Mouse (Mus musculus) lung, postnatal 36 days (tissue): ENCODE measurements at regions not wholly inside any gene's neighbourhood (a gene's known extent, or its start where the extent isn't known, plus 50 kb on each side); places are given as distances from the start of the nearest gene placed in this dataset.

Experiments
- DNase-seq: peaks from one replicate; pipeline ENCODE4 v3.0.0; 2022; ENCODE audit warnings: mixed read lengths

DNA sequence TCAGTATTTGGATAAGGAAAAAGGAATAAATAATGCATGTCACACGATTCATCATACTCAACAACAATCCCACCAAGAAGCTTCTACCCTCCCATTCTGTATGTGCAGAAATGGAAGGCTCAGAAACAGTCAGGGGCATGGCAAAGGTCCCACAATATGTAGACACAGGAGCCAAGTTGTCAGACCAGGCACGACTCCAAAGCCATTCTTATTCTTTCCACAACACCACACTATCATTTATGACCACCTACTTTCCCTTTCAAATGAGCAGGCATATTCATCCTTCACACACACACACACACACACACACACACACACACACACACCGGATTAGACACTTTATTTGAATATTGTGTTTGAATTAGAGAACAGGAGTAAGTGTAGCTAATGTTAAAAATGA lies 232.0 kb downstream of the Rab28 start:
- no peak for DNase-seq

DNA sequence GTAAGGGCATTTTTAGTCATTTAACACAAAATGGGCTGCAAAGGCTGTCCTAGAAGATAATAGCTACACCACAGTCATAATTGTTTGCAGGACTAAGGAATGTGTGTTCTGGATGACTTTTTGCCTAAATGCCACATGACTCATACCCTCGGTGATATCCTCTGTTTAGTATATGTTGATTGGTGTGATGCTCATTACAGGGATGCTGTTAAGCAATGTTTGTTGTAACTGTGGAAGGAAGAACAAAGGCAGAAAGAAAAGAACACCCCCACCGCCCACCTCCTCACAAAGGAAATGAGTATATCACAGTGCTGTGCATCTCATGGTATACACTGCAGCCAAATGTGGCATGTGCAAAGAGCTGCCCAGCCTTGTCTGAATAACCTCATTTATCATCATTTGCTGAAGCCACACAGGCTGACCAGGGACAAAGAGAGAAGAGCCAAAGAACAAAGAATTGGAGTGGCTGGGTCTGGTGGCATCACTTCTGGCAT lies 262.4 kb downstream of the Rab28 start:
- DNase-seq = no peak

DNA sequence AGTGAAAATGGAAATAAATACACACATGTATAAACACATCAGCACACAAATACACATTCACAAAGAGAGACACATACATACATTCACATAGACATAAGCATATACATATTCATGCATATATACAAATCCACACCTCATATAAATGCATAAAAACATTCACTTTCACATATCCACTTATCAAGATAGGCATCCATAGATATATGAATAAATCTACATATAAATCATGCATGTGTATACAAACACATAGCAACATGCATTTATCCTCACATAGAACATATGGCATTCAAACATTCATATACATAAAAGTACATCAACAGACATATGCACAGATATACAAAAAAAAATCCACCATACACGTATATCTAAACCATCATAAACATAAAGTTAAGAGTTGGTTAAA lies 266.9 kb downstream of the Rab28 start:
- no peak for DNase-seq

DNA sequence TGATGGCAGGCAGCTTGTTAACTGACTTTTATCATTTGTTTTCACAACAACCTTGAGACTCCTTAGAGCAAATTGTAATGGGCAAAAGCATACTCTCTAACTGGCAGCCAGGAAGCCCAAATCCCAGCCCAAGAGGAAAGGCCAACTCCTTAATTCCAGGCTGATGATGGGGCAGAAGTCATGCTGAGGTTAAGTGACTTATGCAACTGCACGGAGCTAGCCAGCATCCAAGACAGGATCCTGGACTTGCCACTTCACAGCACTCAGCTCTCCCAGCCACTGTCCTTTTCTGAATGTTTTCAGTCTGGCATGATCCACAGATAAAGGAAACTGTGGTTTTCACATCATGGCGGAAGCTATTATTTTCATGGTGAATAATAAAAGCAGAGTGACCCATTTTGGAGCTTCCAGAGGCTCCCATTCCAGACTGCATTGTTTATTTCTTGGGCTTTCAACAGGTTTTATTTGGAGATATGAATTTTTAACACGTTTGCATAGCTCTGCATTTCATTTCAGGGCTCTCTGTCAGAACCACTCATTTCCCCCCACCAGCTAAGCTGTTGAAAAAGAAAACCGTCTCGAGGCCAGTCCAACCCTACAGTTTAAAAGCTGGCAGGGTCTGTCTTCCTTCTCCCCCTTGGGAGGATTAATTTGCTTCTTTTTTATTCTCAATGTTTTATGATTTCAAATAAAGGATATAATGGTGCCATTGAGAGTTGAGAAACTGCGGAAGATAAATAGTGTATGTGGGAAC lies 288.7 kb downstream of the Rab28 start:
- DNase-seq = peak; percentile 18

DNA sequence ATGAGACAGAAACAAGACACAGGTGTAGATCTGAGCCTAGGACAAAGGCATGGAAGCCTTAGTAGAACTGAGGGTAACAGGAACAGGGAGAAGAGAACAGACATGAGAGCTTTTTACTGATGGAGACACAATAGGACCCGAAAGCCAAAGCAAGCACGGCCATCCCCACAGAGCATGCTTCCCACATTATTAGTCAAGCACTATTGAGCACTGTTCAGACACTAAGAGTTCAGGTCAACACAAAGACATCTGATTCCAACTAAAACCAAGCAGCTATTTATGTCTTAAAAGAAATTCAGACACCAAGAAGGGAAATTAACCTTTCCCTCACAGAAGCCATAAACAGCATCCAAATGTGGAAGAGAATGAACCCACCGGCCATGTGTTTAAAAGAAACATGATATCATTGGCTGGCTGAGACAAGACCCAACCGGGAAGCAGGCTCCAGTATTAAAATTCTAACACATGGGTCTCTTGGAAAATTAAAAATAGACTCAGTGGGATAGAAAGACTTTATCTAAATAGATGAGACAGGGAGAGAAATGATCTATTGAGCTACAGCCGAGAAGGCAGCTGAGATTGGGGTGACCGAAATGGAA lies 298.8 kb downstream of the Rab28 start:
- DNase-seq = no peak

DNA sequence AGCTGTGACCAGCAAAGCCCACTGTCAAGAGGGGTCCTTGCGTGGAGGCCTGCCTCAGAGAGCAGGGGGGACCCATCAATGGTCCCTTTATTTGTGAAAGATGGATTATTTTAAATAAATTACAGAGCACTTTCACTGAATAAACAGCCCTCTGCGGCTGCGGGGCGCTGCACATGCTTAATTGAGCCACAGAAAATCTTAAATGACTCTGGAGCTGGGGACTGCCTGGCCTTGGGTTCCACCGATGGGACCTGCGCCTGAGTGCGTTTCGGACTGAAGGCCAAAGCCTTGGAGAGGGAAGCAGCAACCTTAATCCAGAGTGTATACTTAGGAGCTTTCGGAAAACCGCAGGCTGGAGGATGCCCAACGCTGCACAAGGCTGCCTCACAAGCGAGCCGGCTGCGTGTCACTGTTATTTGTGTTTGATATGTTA lies 315.1 kb downstream of the Rab28 start:
- DNase-seq = no peak

DNA sequence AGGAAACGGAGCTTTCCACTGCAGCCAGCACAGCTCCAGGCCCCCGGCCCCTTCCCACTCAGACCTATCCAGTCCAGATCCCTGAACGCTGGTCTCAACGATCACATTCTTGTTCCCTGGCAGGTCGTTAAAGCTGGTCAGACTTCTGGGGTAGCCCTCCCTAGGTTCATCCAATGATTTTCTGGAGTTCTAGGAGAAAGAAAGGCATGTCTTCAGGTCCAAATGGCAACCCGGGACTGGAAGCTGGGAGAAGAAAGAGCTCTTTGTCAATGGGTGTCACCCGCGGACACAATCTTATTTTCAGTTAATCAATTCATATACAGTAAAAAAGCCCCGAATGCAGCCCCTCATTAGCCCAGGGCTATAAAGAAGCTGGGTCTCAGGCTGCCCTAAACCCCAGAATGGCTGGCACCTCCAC lies 315.8 kb downstream of the Rab28 start:
- DNase-seq = no peak

DNA sequence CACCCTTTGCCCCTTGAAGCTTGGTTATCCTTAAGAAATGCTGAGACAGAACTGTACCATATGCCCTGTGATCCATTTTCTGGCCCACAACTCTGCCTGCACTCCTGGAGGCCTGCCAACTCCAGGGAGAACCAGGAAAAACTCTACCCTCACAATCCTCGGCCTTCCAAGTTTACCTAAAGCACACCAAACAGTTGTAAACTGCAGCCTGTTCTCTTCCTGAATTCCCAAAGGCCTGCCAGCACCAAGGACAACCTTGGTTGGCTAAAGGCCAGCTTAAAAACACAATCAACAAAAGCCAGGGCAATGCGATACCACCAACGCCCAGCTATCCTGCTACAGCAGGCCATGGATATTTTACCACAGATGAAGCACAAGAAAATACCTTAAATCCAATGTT lies 334.5 kb downstream of the Rab28 start:
- peak; percentile 1 for DNase-seq

DNA sequence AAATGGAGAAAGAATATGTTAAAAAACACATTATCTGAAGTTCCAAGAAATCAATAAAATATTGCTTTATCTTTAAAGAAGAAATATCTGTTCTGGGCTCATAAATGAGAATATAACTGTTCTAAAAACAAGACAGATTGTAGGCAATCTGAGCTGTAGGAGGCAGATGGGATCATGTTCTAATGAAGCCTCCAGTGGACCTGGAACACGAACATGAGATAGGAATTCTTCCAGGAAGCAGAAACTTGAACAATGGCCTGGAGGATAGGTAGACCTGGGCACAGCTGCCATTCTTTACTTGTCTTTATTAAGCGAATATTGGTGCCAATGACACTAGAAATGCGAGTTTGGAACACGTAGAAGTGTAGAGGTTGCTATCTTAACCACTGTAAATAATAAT lies 336.5 kb downstream of the Rab28 start:
- DNase-seq = no peak

DNA sequence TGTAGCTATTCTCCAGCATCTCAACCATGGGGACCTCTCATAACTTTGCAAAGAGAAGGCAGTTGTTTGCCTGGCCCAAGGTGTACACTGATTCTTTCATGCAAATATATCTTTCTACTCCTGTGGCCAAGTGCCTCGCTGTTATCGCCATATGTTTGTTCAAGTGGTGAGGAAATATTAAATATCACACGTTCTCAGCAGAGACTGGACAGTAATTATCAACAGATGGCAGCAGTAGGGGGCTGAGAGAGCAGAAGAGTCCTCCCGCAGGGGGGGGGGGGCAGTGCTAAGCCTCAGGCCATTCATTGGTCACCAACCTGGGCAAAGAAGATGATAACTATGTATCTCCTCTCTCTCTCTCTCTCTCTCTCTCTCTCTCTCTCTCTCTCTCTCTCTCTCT lies 337.6 kb downstream of the Rab28 start:
- DNase-seq = no peak

DNA sequence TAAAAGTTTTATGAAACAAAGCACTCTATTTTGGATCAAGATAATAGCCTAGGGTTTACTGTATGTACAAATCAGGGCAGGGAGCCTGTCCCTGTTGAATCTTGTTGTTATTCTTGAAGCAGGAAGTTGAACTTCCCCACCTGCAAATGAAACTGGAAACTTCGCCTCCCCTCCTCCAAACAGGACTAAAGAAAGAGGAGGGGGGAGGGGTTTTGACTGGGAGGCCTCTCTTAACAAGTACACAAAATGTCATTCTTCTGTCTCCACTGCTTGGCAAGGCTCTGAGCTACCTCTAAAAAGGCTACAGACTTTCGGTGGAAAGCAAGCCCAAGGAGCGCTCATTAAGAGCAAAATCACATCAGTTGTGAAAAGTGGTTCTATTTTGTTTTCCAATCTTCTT lies 338.1 kb downstream of the Rab28 start:
- DNase-seq = no peak

DNA sequence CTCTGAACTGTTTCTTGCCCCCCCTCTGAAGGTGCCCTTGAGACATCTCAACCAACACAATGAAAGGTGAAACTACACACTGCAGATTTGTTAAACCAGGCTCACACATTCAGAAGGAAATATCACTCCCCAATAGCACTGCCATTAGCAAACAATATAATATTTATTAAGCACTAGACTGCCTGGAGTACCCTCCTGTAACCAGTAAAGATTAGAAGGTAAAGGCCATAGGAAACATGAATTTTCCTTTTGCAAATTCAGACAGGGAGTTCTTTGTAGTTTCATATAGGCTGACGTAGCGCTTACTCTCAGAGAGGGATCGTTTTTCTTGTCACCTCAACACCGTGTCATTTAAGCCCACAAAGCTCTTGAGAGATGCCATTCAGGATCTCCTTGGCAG lies 342.1 kb downstream of the Rab28 start:
- no peak for DNase-seq

DNA sequence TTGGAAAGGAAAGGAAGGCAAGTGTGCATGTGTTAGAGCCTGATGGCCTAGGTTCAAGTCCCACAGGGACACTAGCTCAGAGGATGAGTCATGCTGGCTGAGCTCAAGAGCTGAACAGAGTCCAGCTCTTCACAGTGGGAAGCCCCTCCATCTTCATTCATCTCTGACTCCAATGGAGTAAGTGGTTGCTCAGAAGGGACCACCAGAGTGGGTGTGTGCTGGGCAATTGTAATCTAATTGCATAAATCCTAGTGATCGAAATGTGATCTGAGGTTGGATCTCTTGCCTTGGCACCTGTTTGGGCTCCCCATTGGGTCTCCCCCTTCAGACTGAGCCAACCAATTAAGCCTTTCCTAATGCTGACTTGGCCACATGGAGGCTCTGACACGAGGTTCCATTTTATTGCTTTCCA lies 359.5 kb downstream of the Rab28 start:
- no peak for DNase-seq

DNA sequence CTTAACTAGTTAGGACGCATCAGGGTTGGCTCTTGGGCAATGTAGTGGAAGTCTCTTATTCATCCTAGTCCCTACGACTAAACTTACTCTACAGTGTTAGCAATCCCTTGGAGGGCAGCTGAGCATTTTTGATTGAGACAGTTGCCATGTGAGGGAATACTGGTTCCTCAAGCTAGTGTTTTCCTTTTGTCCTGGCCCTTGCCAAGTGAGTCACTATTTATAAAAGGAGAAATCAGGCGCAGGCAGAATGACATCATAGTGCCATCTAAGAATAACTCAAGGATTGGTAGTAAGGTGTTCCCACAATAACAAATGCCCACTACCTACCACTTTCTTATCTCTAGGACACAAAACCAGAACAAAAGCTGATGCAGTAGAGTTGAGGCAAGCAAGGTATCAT lies 360.5 kb downstream of the Rab28 start:
- DNase-seq = no peak

DNA sequence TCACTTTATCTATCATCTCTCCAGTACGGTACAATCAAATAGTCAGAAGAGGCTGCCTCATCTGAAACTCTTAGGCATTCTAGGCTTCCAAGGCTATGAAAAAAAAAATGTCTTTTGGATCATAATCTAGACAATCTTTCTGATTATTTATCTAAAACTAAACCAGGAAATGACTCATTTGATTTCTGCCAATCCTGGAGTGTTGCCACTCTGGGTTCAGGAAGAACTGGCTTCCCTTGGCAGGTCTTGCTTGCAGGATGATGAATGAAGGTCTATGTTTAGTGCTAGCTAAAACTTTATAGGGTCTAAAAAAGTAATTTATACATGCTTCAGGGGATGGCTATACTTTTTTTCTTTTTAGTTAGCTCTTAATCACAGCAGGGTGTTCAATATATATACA lies 367.4 kb downstream of the Rab28 start:
- DNase-seq = peak; percentile 8

DNA sequence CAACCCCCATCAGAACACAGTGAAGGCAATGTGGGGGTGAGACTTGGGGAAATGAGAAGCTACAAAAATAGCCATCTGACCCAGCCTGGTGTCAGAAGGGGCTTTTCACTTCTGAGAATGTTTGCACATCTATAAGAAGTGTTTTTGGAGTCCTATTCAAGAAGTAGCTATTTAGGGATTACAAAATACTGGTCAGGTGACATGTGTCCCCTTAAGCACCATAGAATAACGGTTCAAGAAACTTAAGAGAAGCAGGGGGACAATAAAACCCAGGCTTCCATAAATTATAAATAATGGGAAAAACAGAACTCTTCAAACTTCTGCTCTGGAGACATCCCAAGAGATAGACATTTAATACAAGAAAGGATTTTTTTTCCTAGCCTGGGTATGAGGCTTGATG lies 411.5 kb downstream of the Rab28 start:
- no peak for DNase-seq

DNA sequence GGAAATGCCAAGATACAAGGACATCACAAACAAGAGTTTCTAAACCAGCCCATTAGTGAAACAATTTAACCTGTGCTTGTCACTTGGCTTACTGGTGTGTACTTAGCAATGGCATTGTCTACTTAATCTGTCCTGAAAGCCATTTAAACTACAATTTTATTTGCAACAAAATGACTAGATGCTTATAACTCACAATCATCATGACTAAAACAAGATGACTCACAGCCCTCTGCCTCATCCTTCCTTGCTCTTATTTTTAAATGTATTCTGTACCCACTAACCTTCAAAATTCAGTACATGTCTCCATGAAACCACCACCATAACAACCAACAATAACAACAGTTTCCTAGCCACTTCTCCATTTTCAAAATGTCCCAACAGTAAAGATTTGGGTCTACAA lies 441.2 kb downstream of the Rab28 start:
- no peak for DNase-seq

DNA sequence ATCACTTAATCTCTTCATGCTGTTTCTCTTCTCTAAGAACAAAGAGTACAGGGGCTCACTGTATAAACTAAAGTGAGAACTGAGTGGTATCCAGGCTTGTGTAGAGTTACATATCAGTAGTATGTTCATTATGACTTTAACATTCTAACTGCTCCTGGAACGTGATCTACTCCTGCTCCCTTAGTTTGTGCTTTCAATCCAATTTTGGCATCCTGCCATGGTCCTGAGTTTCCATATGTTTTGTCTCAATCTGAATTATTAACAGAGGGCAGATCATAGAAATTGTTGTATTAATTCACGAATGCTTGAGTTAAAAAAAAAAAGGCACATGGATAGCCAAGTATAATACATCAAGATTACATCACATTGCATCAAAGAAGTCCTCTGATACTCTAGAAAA lies 441.6 kb downstream of the Rab28 start:
- no peak for DNase-seq

DNA sequence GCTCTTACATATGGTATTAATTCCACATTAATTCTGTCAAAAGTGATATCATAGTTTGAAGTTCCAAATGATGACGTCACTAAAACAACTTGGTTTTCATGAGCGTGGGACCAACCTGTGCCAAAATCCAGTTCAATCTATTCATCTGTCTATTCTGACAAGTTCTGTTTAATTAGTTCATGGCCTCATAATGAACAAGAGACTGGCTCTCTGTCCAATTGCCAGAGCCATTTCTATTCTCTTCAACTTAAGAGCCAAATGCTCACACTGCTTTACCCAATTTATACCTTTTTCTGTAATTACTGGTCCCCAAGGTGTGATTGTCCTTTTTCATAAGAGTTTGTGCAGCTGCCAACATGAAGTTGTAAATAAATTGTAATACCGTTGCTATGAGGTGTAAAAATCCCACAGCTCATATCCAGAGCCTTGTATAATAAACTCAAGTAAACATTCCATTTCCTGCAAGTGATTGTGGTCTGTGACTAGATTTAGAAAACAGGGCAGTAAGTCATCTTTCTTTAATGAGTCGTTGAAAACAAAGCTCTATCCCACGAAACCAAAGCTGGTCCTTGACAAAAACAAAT lies 446.2 kb downstream of the Rab28 start:
- no peak for DNase-seq
